Mouse (Mus musculus) spleen, postnatal 4 days (tissue): ENCODE results near the gene Hspbp1.
A peak's percentile ranks its signal among the peaks of the same experiment; 100 is the strongest.

Source experiments
- DNase-seq, 2 experiments: peaks; one replicate each; pipeline ENCODE4 v3.0.0; 2022; ENCODE audit warnings: low spot score in 2 of 2

Hspbp1 gene

DNA sequence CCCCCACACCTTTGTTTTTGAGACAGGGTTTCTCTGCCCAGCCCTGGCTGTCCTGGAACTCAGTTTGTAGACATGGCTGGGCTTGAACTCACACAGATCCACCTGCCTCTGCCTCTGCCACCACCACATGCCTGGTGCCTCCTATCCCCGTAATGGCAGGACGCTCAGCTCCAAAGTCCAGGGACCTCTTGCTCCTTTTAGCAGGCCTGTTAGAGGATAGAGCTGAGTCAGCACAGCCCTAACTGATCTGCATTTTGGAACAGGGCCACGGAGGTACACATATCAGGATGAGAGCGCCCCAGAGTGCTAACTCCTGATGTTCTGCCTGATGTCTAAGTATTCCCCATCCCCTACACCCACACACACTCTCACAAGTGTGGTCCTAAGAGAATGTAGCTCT lies 53.8 kb downstream of the Hspbp1 start, which contains the start of gene Tmem86b:
Tmem86b (minus strand) TSS at position 392 of the 400 bp plus-strand sequence.
- peak; percentile 67 to 74 for DNase-seq

DNA sequence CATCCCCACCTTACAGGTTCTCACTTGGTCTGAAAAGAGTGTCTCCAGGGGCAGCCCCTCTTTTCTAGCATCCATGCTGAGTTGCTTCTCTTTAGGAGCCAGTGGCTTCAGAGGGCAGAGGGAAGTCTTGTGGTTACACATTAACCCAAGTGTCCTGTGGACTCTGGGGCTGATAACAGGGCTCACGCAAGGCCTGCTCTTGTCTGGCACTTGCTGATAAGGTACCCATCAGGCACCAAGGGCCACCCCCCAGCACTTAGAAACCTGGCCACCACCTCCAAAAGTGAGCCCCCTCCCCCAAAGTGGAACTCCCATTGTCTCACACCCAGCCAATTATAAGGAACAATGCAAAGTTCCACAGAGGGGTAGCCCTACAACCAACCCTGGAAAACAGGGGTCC lies 54.7 kb downstream of the Hspbp1 start:
- peak; percentile 76 to 78 for DNase-seq

DNA sequence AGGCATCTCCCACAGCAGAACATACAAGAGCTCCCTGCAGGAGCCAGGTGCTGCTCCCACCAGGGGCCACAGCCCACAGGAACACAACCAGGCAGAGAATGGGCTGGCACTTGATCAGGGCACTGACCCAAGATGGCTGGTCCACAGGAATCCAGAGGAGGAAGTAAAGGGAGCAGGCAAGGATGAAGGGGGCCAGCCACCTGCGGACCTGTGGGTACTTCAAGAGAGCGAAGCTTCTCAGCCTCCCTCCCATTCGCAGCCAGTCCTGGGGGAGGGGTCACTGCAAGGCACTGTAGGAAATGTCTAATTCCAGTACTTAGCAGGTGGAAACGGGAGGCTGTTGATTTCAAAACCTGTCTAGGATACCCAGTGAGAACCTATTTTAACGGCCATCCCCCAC lies 55.3 kb downstream of the Hspbp1 start:
- DNase-seq: peak; percentile 40 to 72

DNA sequence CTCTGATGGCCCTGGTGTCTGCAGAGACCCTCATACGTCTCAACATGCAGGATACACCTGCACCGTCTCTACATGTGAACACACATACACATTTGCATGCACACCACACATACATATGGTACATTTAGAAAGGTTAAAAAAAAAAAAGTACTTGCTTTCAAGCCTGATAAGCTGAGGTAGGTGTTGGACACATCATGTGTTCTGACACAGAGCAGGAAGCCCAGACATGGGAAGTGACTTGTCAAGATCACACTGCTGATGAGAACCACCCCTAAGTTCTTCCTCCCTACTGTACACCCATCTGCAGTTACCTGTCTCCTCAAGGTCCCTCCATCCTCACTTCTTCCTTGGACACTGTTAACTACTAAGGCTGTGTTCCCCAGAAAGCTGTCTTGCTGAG lies 58.9 kb downstream of the Hspbp1 start:
- DNase-seq: no peak

DNA sequence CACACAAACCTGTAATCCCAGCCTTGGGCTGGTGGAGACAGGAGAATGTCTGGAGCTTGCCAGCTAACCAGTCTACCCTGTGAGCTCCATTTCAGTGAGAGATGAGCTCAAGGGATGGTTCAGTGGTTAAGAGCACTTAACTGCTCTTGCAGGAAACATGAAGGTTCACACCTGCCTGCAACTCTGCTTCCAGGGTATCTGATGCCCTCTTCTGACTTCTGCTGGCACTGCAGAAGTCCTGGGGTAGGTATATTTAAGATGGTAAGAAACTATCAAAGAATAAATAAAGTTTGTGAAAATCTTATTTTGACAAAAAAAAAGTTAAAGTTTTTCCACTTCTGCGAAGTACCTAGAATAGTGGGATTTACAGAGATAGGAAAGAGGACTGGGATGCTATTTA lies 60.5 kb downstream of the Hspbp1 start:
- no peak for DNase-seq

DNA sequence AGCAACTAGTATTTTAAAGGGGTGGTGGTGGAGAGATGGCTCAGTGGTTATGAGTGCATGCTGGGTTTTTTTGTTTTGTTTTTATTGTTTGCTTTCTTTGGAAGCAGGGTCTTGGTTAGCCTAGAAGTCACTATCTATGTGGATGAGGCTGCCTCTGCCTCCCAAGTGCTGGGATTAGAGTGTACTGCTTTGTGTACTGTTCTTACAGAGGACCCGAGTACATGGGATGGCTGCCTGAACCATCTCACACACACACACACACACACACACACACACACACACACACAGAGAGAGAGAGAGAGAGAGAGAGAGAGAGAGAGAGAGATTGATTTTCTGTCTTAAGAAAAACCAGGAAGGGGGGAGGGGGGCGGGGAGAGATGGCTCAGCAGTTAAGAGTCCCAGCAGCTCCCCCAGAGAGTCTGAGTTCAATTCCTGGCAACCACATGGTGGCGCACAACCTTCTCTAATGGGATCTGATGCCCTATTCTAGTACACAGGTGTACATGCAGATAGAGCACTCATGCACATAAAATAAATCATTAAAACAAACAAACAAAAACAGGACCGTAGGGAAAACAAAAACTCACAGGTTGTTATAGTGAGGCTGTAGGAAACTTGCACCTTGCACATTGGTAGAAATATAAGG lies 61.2 kb downstream of the Hspbp1 start:
- DNase-seq: peak; percentile 62 to 79

DNA sequence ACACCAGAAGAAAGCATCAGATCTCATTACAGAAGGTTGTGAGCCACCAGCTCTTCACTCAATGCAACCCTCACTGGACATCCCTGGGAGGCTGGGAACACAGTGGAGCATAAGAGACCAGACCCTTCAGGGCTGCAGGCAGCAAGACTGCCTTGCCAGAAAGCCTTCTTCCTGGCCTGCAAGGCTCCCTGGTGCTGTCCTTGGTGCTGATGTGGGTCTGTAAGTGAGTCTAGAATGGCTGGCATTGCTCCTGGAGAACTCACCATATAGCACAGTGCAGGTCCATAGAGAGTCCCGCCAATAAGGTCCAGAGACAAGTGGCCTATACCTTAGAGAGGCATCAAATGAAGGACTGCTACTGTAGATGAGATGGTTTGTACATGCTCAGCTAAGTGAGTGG lies 64.9 kb downstream of the Hspbp1 start:
- DNase-seq: peak; percentile 66 to 86

DNA sequence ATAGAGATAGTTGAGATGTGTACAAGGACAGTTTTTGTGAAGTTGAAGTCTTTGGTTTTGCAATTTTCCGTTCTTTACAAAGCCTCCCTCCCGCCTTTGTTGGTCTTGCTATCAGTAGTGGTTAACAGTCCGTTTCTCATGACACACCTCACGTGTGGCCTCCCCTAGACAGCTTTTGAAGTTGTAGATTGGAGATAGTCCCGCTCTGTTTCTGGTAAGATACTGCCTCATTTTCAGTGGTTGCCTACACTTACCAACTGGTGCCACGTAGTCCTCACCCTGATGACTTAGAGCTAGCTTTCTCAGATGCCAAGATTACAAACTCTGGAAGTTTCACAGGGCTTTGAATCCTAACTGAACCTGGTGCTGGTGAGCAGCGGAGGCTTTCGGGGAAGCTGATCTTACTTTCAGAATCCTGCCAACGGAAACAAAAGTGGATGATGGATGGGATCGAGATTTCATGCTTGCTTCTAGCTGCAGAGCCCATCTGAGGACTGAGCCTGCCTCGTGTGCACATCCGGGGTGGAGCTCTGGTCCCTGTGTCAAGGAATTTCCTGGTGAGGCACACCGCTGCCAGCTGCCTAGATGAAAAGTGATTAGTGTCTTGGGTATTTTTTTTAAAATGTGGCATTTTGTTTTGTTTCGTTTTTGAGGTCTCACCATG lies 71.0 kb downstream of the Hspbp1 start:
- no peak for DNase-seq

DNA sequence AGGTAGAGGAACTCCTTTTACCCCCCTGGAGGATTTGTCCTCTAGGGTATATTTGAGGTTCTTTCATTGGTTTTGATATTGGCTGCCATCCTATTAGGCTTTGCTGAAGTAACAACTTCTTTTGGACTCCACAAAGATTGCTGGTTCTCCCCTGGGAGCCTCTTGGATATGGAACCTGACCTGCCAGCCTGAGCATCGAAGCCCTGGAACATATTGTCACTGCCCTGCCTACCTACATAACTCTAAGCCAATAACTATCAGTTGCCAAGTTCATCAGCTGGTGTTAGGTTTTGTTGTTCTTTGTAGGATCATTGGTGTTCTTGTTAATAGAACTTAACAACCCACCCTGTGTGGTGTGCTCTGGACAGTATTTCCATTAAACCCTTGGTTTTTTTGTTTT lies 71.9 kb downstream of the Hspbp1 start:
- no peak for DNase-seq

DNA sequence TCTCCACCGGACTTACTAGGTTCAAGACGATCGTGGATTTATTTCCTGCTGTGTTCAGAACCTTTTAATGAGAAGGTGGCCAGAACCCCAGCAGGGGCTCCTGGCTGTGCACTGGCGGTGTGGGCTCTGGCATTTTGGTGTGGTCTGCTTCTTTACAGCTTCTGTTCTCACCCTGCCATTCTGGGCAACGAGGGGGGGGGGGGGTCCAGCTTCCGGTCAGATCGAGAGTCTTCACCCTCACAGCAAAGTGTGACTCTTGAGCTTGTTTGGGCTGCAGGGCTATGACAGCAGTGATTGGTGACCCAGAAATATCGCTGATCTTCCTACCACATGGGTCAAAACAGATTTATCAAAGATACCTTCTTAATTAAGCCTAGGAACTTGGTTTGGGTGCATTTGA lies 72.5 kb downstream of the Hspbp1 start:
- no peak for DNase-seq

DNA sequence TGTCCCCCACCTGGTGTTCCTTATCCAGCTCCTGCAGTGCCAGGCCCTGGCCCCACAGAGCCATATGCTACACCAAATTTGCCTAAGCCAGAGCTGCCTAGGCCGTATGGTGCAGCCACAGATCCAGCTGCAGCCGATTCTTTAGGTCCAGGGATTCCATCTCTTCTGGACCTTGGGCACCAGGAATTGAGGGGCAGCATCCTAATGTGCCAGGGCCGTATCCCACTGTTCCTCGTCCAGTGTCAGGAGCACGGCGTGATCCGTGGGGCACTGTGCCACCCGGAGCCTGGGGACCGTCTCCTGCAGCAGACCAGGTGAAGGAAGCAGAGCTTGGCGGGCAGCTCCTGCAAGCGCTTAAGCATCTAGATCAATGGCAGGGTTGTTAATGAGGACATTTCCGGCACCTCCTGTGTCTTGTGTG lies 72.9 kb downstream of the Hspbp1 start:
- no peak for DNase-seq

DNA sequence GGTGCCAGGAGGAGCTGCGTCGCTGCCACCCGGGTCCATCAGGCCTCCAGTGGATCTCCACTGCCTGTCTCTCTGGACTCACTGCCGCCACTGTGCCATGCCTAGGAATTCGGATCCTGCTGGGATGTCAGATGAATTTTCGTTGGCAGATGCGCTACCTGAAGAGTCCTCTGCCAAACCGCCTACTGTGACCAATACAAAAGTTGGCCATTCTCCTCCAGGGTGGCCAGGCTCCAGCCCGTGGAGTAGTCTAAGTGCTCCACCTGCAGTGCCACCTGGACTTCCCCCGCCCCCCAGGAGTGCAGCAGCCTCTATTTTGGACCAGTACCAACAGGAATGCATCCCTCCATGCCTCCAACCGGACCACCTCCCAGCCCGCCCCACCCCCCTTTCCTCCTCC lies 73.4 kb downstream of the Hspbp1 start:
- no peak for DNase-seq
